21 mouse cellular contexts compared by ENCODE assay signal in genomic region chr7:67236351-67236750, GRCm38 (mm10).
"Had no signal": no experiment of that assay in that cellular context is flagged by ENCODE, and none has a peak within 500 bp of the region (broad histone marks: within the 10 kb centered on the region; RNA-seq: fewer than 3 reads in every experiment).

No protein-coding gene starts in this region.

- H3K4me1 ChIP-seq: kidney, embryonic 15.5 days; midbrain, embryonic 12.5 days; midbrain, embryonic 15.5 days; neural tube, embryonic 12.5 days; neural tube, embryonic 15.5 days; stomach, embryonic 15.5 days had no signal

- H3K4me2 ChIP-seq: kidney, embryonic 15.5 days; limb, embryonic 15.5 days; liver, embryonic 11.5 days; lung, embryonic 14.5 days; midbrain, embryonic 12.5 days; midbrain, embryonic 15.5 days; neural tube, embryonic 12.5 days; neural tube, embryonic 15.5 days; stomach, embryonic 15.5 days had no signal

- H3K27ac ChIP-seq: kidney, embryonic 15.5 days; limb, embryonic 15.5 days; liver, embryonic 14.5 days; macrophage; midbrain, embryonic 12.5 days; midbrain, embryonic 15.5 days; neural tube, embryonic 12.5 days; neural tube, embryonic 15.5 days; stomach, embryonic 15.5 days had no signal

- H3K27me3 ChIP-seq: kidney, embryonic 15.5 days; limb, embryonic 15.5 days; midbrain, embryonic 12.5 days; midbrain, embryonic 15.5 days; neural tube, embryonic 12.5 days; neural tube, embryonic 15.5 days; stomach, embryonic 15.5 days had no signal

- H3K9me3 ChIP-seq: kidney, embryonic 15.5 days; limb, embryonic 15.5 days; midbrain, embryonic 12.5 days; midbrain, embryonic 15.5 days; neural tube, embryonic 12.5 days; neural tube, embryonic 15.5 days; stomach, embryonic 15.5 days had no signal

- ATAC-seq: liver, postnatal 0 days; lung, postnatal 0 days; midbrain, embryonic 15.5 days had no signal

- H3K9ac ChIP-seq: kidney, embryonic 15.5 days; limb, embryonic 15.5 days; liver, embryonic 14.5 days; liver, postnatal 0 days; lung, embryonic 14.5 days; midbrain, embryonic 12.5 days; midbrain, embryonic 15.5 days; neural tube, embryonic 12.5 days; neural tube, embryonic 15.5 days; stomach, embryonic 15.5 days had no signal

- DNase-seq: kidney, adult 8-10 months; kidney, postnatal 10 days; kidney, postnatal 36 days; left cerebral cortex, postnatal 4 days; liver, postnatal 0 days; lung, embryonic 14.5 days; retina, postnatal 1 day; right cerebral cortex, postnatal 25 days; spleen, adult 18-20 months; thymus, postnatal 36 days had no signal

- H3K4me3 ChIP-seq: kidney, embryonic 15.5 days; limb, embryonic 15.5 days; midbrain, embryonic 12.5 days; midbrain, embryonic 15.5 days; neural tube, embryonic 12.5 days; neural tube, embryonic 15.5 days; stomach, embryonic 15.5 days had no signal
